Mouse (Mus musculus) limb, embryonic 11.5 days (tissue): Measurements from ENCODE around the gene Nup153. TPM values are rescaled to one million over a fixed set of nuclear protein-coding genes. Genes with fewer than 3 reads are reported as not detected.

Experiments
- ATAC-seq: fragments of 200-750 bp; cut with Nextera tagmentation; 2 replicates; pipeline ENCODE4 v1.8.0; 2017; ENCODE audit warnings: low read depth; ENCODE audit not compliant: insufficient number of reproducible peaks, low FRiP score, low TSS enrichment
- DNase-seq: peaks from one replicate; pipeline ENCODE4 v3.0.0-alpha.2; 2015; ENCODE audit warnings: low spot score
- H3K27ac ChIP-seq: fragments of 300-500 bp; sonication (generic); replicated peaks from 2 replicates; pipeline ENCODE4 v1.5.1; 2014; ENCODE audit warnings: low read depth, mild to moderate bottlenecking, low read length
- H3K27me3 ChIP-seq: fragments of 300-500 bp; sonication (generic); 2 replicates; pipeline ENCODE4 v1.6.1; 2014; ENCODE audit warnings: mild to moderate bottlenecking, low read length, mixed read lengths; ENCODE audit not compliant: control insufficient read depth, insufficient read depth
- H3K36me3 ChIP-seq: fragments of 300-500 bp; sonication (generic); 2 replicates; pipeline ENCODE4 v1.6.1; 2014; ENCODE audit warnings: mild to moderate bottlenecking, low read length, moderate library complexity, mixed read lengths; ENCODE audit not compliant: control insufficient read depth, insufficient read depth
- H3K4me1 ChIP-seq: fragments of 300-500 bp; sonication (generic); 2 replicates; pipeline ENCODE4 v1.6.1; 2014; ENCODE audit warnings: low read length, mixed read lengths; ENCODE audit not compliant: control insufficient read depth, insufficient read depth
- H3K4me2 ChIP-seq: fragments of 300-500 bp; sonication (generic); 2 replicates; pipeline ENCODE4 v1.6.1; 2014; ENCODE audit warnings: low read depth, mild to moderate bottlenecking, moderate library complexity; ENCODE audit not compliant: severe bottlenecking
- H3K4me3 ChIP-seq: fragments of 300-500 bp; sonication (generic); 2 replicates; pipeline ENCODE4 v1.5.1; 2014; ENCODE audit warnings: low read depth, low read length
- H3K9ac ChIP-seq: fragments of 300-500 bp; sonication (generic); 2 replicates; pipeline ENCODE4 v1.6.1; 2014; ENCODE audit warnings: mild to moderate bottlenecking, low read length
- H3K9me3 ChIP-seq: fragments of 300-500 bp; sonication (generic); 2 replicates; pipeline ENCODE4 v1.6.1; 2016; ENCODE audit warnings: low read length; ENCODE audit not compliant: control insufficient read depth
- WGBS: fragments of 180-500 bp; shearing (Covaris S2); extraction: QIAGEN DNeasy Blood & Tissue Kit; methylation state at CpG from one replicate; pipeline ENCODE4 v1.1.7; 2014; 5-methylcytosine and 5-hydroxymethylcytosine counted together
- polyA plus RNA-seq: library from polyadenylated mRNA; unstranded; fragments of >200 nt; fragmentation: Nextera tagmentation; extraction: Ambion mirVana; gene quantifications from 2 replicates; pipeline ENCODE4 v1.2.1, GENCODE M21; 2014

The Nup153 gene
- polyA plus RNA-seq, 1 experiment from 2014 or later = 43.4 TPM

GRCm38 (mm10) chr13:46633320-46634132, 94.2 kb downstream of the Nup153 start:
- no peaks in the 10 kb centered on the region for H3K36me3 ChIP-seq
- ATAC-seq (0 out of 2 replicates have a peak, but pooled peaks have one; percentile 13), DNase-seq (peak; percentile 55)
- 44% methylated on average over 18 of the region's 18 CpGs for WGBS
- no peak overlapping the region for H3K4me2 ChIP-seq
- 0 out of 2 replicates have a peak, but pooled peaks cover 7% of the 10 kb centered on the region for H3K4me1 ChIP-seq
- H3K27ac ChIP-seq = no peak overlapping the region
- H3K27me3 ChIP-seq = no peaks in the 10 kb centered on the region
- no peak overlapping the region for H3K4me3 ChIP-seq
- peak overlapping the region; percentile 12; the same call in 1 of the 2 replicates for H3K9ac ChIP-seq
- H3K9me3 ChIP-seq = no peaks in the 10 kb centered on the region

- H3K9ac ChIP-seq = no peak overlapping the region
- H3K4me3 ChIP-seq = no peak overlapping the region
- no peak overlapping the region for H3K27ac ChIP-seq
- DNase-seq (no peak), ATAC-seq (no peak)
- WGBS = 68% methylated on average over 4 of the region's 4 CpGs
- H3K27me3 ChIP-seq = no peaks in the 10 kb centered on the region
- H3K36me3 ChIP-seq = no peaks in the 10 kb centered on the region
- no peaks in the 10 kb centered on the region for H3K9me3 ChIP-seq
- H3K4me1 ChIP-seq = 0 out of 2 replicates have a peak, but pooled peaks cover 7% of the 10 kb centered on the region
- H3K4me2 ChIP-seq = no peak overlapping the region
These were observed 94.9 kb downstream of the Nup153 start for GRCm38 (mm10) chr13:46632796-46633195.

Other genes starting within 250 kb of the Nup153 start
- 5.4 and 6.1 TPM in 2 replicates for gene Cap2, start 226.1 kb downstream of the Nup153 start, polyA plus RNA-seq
- gene Fam8a1, start 58.4 kb downstream of the Nup153 start, polyA plus RNA-seq = 7.4 and 10.4 TPM in 2 replicates
- 14.2 and 16.5 TPM in 2 replicates for gene Kif13a, start 201.9 kb upstream of the Nup153 start, polyA plus RNA-seq